Mouse (Mus musculus) heart, adult 2 months (tissue): Measurements from ENCODE around the gene Clcc1.

Experiments
- CTCF ChIP-seq: fragments of 200-600 bp; IDR thresholded peaks from 2 replicates; pipeline ENCODE4 v1.8.1; 2022; ENCODE audit warnings: antibody characterized with exemption, mild to moderate bottlenecking, moderate library complexity
- POLR2A ChIP-seq: fragments of 200-500 bp; IDR thresholded peaks from 2 replicates; pipeline ENCODE4 v1.6.1; 2011; ENCODE audit warnings: mild to moderate bottlenecking, low read depth, low read length, control low read depth; ENCODE audit not compliant: insufficient read depth

GRCm38 (mm10) chr3:108717896-108718502 is 64.3 kb downstream of the Clcc1 start:
- TF ChIP-seq POLR2A (no peak), CTCF (no peak)
